Mouse (Mus musculus): ENCODE measurements around the gene Dnaic1. TPM values are rescaled to one million over a fixed set of nuclear protein-coding genes. Genes with fewer than 3 reads are reported as not detected.

Gene Dnaic1
- polyA plus RNA-seq, 3 experiments from 2014 or later = not detected

DNA sequence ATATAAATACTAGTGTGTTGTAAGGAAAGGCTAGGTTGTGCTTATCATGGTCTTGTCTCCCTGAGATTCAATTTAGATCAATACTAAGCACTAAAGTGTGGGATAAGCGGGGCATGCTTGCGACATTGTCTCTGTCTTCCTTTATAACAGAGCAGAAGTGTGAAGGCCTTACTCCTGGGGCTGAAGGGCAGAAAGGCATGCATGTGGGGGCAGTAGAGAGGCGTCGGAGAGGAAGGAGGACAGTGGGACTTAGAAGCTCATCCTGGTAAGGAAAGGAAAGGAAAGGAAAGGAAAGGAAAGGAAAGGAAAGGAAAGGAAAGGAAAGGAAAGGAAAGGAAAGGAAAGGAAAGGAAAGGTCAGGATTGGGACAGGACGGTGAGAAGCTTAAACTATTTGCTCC is 1.9 kb downstream of the Dnaic1 start:
- ATAC-seq = no peak

- ATAC-seq = no peak
These were observed 3.9 kb downstream of the Dnaic1 start for GRCm38 (mm10) chr4:41573492-41573891.

- ATAC-seq = no peak
These were observed 6.3 kb downstream of the Dnaic1 start for GRCm38 (mm10) chr4:41575914-41576313.

- ATAC-seq = no peak
These were observed 13.8 kb downstream of the Dnaic1 start for GRCm38 (mm10) chr4:41583353-41583752.

- ATAC-seq = no peak
These were observed 33.2 kb downstream of the Dnaic1 start for GRCm38 (mm10) chr4:41602818-41603217.

GRCm38 (mm10) chr4:41604476-41605396 is 35.2 kb downstream of the Dnaic1 start:
- no peak for ATAC-seq

DNA sequence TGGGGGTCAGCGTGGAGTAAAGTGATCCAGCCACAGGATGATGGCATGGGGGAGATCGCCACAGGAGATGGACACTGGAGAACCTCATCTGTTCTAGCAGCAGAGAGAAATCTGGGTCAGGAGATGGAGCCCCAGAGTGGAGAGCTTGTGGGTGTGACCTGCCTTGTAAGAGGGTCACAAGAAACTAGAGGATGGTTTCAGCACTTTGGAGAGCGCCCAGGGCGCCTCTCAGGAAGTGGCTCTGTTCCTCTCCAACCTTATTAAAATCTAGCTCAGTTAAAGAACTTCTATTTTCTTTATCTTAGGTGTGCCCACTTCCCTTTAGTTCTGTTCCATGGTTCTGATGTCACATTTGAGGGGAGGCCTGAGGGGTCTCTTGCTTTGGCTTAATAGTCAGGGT is 37.2 kb downstream of the Dnaic1 start:
- ATAC-seq = no peak

DNA sequence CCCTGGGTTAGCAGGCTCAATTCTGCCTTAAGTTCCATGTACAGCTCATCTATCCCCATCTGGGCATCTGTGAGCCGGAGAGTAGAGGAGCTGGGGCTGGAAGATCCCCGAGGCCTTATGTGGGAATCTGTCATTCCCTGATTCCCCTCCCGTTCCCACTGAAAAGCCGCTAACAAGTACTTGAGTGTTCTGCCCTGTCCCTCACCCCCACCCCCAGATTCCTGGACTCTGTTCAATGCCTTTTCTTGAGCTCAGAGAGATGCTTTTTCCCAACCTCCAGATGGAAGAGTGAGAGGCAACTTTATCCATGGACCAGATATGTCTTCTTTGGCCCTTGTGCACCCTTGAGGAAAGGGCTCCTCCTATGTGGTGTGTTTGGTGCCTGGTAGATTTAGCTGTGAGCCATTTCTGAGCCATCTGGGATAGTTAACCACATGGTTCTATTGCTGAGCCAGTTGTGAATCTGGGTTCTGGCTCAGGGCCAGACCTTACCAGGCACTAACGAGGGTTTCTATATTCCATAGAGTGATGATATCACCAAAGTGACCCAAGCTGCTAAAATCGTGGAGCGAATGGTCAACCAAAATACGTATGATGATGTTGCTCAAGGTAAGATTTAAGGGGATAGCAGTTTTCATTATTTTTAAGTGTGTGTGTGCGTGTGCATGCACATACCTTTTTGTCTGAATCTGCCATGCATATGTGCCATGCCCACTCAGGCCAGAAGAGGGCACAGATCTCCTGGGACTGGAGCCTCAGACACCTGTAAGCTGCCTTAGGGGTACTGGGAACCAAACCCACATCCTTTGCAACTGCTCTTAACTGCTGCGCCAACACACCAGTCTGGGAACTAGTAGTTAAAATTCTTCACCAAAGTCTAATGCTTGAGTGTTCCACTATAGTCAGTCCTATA is 40.4 kb downstream of the Dnaic1 start:
- no peak for ATAC-seq

DNA sequence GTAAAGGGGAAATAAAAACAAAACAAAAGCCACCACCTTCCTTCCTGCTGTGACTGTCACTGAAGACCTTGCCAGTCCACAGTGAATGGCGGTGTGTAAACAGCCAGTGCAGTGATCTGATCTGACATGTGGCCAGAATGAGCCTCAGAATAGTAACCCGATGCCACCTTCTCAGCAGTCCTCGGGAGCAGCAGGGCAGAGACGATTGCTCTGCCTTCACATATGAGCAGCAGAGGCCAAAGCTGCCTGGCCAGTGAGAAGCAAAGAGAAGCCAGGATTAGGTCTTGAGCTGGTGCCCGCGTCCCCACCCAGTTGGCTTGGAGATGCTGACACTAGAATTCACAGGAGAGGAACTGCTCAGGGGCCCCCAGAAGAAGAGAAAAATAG is 41.0 kb downstream of the Dnaic1 start:
- no peak for ATAC-seq

- no peak for ATAC-seq
These were observed 42.6 kb downstream of the Dnaic1 start for GRCm38 (mm10) chr4:41612166-41612565.

- peak; percentile 73 for ATAC-seq
These were observed 44.6 kb downstream of the Dnaic1 start for GRCm38 (mm10) chr4:41614156-41614555.

DNA sequence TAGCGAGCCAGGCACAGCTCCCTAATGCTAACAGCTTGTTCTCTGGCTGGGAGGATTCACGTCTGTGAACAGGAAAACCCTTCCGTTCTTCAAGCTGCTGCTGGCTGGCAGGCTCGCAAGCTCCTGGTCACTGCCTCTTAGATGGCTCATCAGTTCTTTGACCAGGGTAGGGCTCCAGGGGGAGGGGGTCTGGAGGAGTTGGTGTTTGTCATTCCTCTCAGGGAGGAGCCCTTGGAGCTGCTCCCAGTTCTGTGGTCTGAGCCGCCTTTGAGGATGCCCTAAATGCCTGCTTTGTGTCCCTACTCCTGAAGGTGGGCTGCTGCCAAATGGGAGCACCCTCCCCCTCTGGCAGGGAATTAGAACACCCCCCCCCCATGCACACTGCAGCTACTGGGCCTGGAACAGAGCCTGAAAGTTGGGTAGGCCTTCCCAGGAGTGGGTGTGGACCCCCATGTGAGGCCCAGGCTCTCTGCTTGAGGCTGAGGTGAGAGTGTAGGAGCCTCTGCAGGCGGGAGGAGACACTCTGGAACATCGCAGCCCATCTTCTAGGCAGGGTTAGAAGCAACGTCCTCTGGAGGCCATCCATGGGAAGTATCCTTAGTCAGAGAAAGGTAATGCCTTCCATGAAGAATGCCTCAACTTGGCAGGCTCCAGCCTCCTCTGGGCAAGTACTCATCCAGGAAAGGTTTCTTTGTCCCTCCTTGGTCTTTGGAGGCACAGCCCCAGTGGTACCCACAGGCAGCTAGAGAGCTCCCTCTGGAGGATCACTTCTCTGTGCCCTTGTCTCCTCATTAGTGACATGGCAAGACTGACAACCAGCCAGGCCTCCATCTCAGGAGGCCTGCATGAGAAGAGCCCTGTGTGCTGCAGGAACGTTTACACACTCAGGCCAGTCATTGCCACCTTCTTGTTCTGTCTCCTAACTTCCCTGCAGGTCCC is 46.4 kb downstream of the Dnaic1 start:
- no peak for ATAC-seq

DNA sequence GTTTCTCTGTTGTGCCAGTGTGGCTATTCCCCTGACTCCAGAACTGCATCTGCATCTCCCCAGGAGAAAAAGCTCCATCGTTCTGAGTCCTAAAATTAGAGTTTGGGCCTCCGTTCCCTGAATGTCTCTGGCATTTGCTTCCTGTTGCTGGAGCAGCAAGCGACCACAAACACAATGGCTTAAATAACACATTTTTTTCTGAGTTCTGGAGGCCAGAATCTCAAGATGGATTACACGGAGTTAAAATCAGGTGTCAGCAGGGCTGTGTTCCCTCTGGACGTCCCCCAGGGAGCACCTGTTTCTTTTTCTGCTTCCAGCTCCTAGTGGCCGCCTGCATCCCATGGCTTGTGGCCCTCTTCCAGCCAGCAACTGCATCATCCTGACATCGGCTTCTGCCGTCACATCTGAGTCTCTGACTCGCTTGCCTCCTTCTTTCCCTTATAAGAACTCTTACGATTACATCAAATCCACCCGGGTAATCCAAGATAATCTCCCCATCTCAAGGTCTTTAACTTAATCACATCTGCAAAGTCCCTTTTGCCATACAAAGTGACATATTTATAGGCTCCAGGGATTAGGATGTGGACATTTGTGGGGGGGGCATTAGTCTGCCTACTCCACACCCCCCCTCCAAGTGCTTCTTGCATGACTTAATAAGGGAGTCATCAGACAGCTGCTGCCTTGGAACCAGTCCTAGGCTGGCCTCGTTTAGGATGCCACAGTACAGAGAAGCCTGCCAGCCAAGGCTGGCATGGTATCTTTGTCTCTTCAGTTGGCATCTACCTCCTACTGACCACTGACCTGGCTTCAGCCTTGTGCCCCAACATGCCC is 49.6 kb downstream of the Dnaic1 start:
- no peak for ATAC-seq

DNA sequence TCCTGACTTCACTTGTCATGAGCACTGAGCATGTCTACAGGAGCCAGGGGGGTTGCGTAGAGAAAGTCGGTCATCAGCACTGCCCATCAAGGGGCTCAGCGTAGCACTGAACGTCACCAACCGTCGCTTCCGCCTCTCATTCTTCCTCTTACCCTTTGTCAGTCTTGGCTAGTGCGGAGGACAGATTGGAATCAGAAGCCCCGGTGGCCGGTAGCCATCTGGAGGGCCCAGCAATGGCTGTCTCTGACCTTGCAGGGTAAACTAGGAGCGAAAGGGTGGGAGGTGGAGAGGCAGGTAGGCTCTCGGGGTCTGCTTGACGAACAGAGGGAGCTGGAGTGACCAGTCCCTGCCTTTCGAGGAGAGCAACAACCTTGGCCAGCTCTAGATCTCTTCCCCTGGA is 52.5 kb downstream of the Dnaic1 start:
- ATAC-seq = no peak

DNA sequence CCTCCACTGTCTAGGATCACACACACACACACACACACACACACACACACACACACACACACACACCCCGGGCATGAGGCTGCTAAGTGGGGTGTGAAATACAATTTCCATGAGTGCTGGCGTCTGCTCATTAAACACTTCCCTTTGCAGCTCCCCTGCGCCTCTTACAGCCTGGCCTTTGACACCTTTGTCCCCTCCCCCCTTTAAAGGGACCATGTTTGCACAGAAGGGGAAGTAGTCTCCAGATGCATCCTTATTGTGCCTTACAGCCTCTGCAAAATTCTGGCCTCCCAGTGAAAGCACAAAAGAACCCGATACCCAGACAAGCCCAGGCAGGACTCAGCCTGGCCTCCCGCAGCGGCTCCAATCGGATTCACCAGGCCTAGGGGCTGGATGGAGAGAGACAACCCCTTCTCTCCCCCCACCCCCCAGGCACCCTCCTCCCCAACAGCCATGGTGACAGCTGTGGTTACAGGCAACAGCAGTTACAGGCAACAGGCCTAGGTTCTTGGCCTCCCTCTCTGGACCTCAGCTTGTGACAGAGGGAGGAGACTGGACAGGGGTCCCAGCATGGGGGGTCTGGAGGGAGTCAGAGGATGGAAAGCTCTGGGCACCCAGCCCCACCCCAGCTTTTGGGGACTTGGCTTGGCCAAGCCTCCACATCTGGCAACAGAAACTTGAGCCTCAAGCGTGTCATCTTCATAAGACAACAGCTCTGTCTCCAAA is 58.8 kb downstream of the Dnaic1 start:
- no peak for ATAC-seq

DNA sequence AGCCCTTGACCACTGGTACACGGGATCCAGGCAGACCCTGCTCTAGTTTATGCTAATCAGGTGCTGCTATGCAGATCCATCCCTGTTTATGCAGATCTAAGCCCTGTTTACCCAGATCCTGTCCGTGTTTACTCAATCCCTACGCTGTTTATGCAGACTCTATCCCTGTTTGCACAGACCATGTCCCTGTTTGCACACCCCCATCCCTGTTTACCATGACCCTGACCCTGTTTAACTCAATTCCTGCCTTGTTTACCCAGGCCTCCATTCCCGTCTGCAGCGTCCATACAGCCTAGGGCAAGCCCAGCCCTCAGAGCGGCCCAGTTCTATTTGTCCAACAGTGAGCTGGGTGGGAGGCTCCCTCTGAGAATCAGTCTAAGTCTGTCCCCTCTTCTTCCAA is 60.6 kb downstream of the Dnaic1 start:
- no peak for ATAC-seq

DNA sequence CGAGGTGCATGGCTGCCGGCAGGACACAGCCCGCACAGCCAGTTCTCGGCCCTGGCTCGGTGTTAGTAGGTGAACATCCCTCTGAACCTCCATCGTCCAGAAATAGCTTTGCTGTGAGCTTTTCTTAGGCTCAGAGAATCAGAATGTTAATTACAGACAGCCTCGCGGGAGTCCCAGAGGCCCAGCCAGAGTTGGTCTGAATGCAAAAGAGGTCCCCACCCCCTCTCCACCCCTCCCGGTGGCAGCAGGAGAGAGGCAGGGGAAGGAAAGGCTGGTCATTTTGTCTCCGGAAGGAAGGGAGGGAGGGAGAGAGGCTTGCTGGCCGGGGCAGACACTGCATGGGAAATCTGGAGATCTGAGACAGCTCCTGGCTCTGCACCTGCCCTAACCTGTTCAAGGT is 61.8 kb downstream of the Dnaic1 start:
- no peak for ATAC-seq

GRCm38 (mm10) chr4:41633001-41633400 is 63.4 kb downstream of the Dnaic1 start:
- ATAC-seq = no peak

GRCm38 (mm10) chr4:41634631-41635030 is 65.1 kb downstream of the Dnaic1 start:
- ATAC-seq = no peak

- ATAC-seq = no peak
These were observed 65.6 kb downstream of the Dnaic1 start for GRCm38 (mm10) chr4:41635224-41635623.

- ATAC-seq = no peak
These were observed 66.3 kb downstream of the Dnaic1 start for GRCm38 (mm10) chr4:41635906-41636305.
